8 mouse cellular contexts compared by ENCODE assay signal in the genomic region with DNA sequence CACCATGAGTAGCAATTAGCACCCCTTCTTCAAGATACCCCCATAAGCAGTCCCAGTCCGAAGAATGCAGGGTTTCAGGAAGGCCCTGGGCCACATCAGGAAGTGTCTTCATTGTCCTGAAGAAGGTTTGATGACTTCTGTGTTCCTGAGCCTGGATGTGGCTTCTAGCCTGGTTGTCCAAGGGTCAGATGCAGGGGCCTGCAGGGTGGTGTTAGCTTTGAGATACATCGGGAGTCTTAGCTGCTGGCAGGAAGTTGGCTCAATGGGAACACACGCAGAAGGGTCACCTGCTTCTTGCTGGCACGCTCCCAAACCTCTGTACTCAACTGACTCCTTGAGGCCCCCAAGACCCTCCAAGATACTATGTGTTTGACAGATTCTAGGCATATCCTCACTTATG. TPM values are rescaled to one million over a fixed set of nuclear protein-coding genes. Genes with fewer than 3 reads are reported as not detected.
DNase-seq lines count a peak whose midpoint lies in the region; ATAC-seq and TF ChIP-seq lines count a peak whose summit lies in the region.

No protein-coding gene starts in this region.

- no peak for ATAC-seq in lung, embryonic 16.5 days (ENCODE audit: low read depth)
- ATAC-seq in forebrain, embryonic 11.5 days (replicated peaks; ENCODE audit: low FRiP score), result no peak
- ATAC-seq in neural tube, embryonic 15.5 days (ENCODE audit: low FRiP score), result no peak

- no peak for DNase-seq in lung, adult 2 months
- no peak for DNase-seq in forebrain, embryonic 11.5 days (ENCODE audit: low spot score)
- DNase-seq in limb, embryonic 10.5 days (ENCODE audit: low spot score), result no peak
- DNase-seq in yolk sac, embryonic 10.5 days (ENCODE audit: low spot score), result no peak
- no peak for DNase-seq in gastrocnemius, postnatal 25 days
- DNase-seq in layer of hippocampus, adult 9-10 months (ENCODE audit: low spot score), result no peak

- WGBS in lung, embryonic 16.5 days, result 24% methylated on average over 4 of the region's 4 CpGs
- WGBS in lung, adult 2 months, result 26% methylated on average over 4 of the region's 4 CpGs
- 77% methylated on average over 4 of the region's 4 CpGs for WGBS in forebrain, embryonic 11.5 days
- 66% methylated on average over 4 of the region's 4 CpGs for WGBS in limb, embryonic 10.5 days
- WGBS in neural tube, embryonic 15.5 days, result 75% methylated on average over 4 of the region's 4 CpGs

- peak overlapping the region; percentile 63 for H3K9ac ChIP-seq in lung, embryonic 16.5 days (ENCODE audit: low read length)
- peak overlapping the region; percentile 57 for H3K9ac ChIP-seq in forebrain, embryonic 11.5 days (ENCODE audit: low read length)
- no peak overlapping the region for H3K9ac ChIP-seq in neural tube, embryonic 15.5 days (replicated peaks)

- peak overlapping the region; percentile 99 for H3K27ac ChIP-seq in lung, embryonic 16.5 days (ENCODE audit: low read length)
- peak overlapping the region; percentile 94 for H3K27ac ChIP-seq in forebrain, embryonic 11.5 days (ENCODE audit: low read depth, low read length)
- peak overlapping the region; percentile 85 for H3K27ac ChIP-seq in limb, embryonic 10.5 days
- H3K27ac ChIP-seq in neural tube, embryonic 15.5 days (replicated peaks), result peak overlapping the region; percentile 77; the same call in 1 of the 2 replicates

- H3K9me3 ChIP-seq in lung, embryonic 16.5 days (ENCODE audit: control insufficient read depth, low read length), result no peaks in the 10 kb centered on the region
- H3K9me3 ChIP-seq in forebrain, embryonic 11.5 days (ENCODE audit: control insufficient read depth, low read length), result no peaks in the 10 kb centered on the region
- no peaks in the 10 kb centered on the region for H3K9me3 ChIP-seq in limb, embryonic 10.5 days (replicated peaks)
- no peaks in the 10 kb centered on the region for H3K9me3 ChIP-seq in neural tube, embryonic 15.5 days (replicated peaks)

- no peak for TF ChIP-seq CTCF in lung, adult 2 months (IDR thresholded peaks at IDR 0.05; ENCODE audit: insufficient read depth, low read length)

- no peaks in the 10 kb centered on the region for H3K27me3 ChIP-seq in lung, embryonic 16.5 days (ENCODE audit: control insufficient read depth, insufficient read depth, low read depth, low read length)
- no peaks in the 10 kb centered on the region for H3K27me3 ChIP-seq in forebrain, embryonic 11.5 days (ENCODE audit: control insufficient read depth, insufficient read depth, low read length)
- no peaks in the 10 kb centered on the region for H3K27me3 ChIP-seq in limb, embryonic 10.5 days (ENCODE audit: low read depth, poor library complexity, severe bottlenecking)
- H3K27me3 ChIP-seq in neural tube, embryonic 15.5 days (replicated peaks), result no peaks in the 10 kb centered on the region

- no peaks in the 10 kb centered on the region for H3K36me3 ChIP-seq in lung, embryonic 16.5 days (ENCODE audit: control insufficient read depth, insufficient read depth, low read length)
- no peaks in the 10 kb centered on the region for H3K36me3 ChIP-seq in forebrain, embryonic 11.5 days (ENCODE audit: control insufficient read depth, insufficient read depth, low read length)
- no peaks in the 10 kb centered on the region for H3K36me3 ChIP-seq in limb, embryonic 10.5 days
- H3K36me3 ChIP-seq in neural tube, embryonic 15.5 days, result no peaks in the 10 kb centered on the region

- H3K4me2 ChIP-seq in lung, embryonic 16.5 days (ENCODE audit: low read depth, low read length), result 0 out of 2 replicates have a peak overlapping the region, but pooled peaks have one; percentile 49
- H3K4me2 ChIP-seq in forebrain, embryonic 11.5 days (ENCODE audit: low read depth, low read length, severe bottlenecking), result no peak overlapping the region
- H3K4me2 ChIP-seq in neural tube, embryonic 15.5 days, result no peak overlapping the region

- no peak overlapping the region for H3K4me3 ChIP-seq in lung, embryonic 16.5 days (ENCODE audit: low read length)
- H3K4me3 ChIP-seq in lung, adult 2 months (replicated peaks; ENCODE audit: extremely low read depth, low read depth, low read length), result no peak overlapping the region
- H3K4me3 ChIP-seq in forebrain, embryonic 11.5 days (ENCODE audit: low read depth, low read length), result no peak overlapping the region
- 0 out of 2 replicates have a peak overlapping the region, but pooled peaks have one; percentile 16 for H3K4me3 ChIP-seq in limb, embryonic 10.5 days
- H3K4me3 ChIP-seq in neural tube, embryonic 15.5 days (replicated peaks), result no peak overlapping the region

- TF ChIP-seq POLR2A in lung, adult 2 months (IDR thresholded peaks at IDR 0.05; ENCODE audit: borderline replicate concordance, extremely low read depth, low read depth, low read length), result no peak

- peaks cover 54% of the 10 kb centered on the region for H3K4me1 ChIP-seq in lung, embryonic 16.5 days (replicated peaks; ENCODE audit: control insufficient read depth, insufficient read depth, low read length)
- H3K4me1 ChIP-seq in lung, adult 2 months (ENCODE audit: control insufficient read depth, insufficient read depth, low read length), result peaks cover 33% of the 10 kb centered on the region
- peaks cover 13% of the 10 kb centered on the region for H3K4me1 ChIP-seq in forebrain, embryonic 11.5 days (replicated peaks; ENCODE audit: control insufficient read depth, insufficient read depth, low read length)
- H3K4me1 ChIP-seq in limb, embryonic 10.5 days, result peaks cover 50% of the 10 kb centered on the region
- H3K4me1 ChIP-seq in neural tube, embryonic 15.5 days, result peaks cover 24% of the 10 kb centered on the region

RNA-seq across cellular contexts. Expression of gene Ccnd3, which starts 17.7 kb away (rescaled TPM):
- 258 and 277 TPM in 2 replicates for polyA plus RNA-seq in lung, embryonic 16.5 days (2015; fragmentation: Nextera tagmentation; extraction: Ambion mirVana)
- polyA plus RNA-seq in lung, adult 2 months (2012; rRNA removed), result 202 and 229 TPM in 2 replicates
- polyA plus RNA-seq in forebrain, embryonic 11.5 days (2014; fragmentation: Nextera tagmentation; extraction: Ambion mirVana), result 253 and 286 TPM in 2 replicates
- 405 and 413 TPM in 2 replicates for polyA plus RNA-seq in limb, embryonic 10.5 days (2016; fragmentation: Nextera tagmentation; extraction: Ambion mirVana)
- 76.5 and 139 TPM in 2 replicates for polyA plus RNA-seq in neural tube, embryonic 15.5 days (2015; fragmentation: Nextera tagmentation; extraction: Ambion mirVana)
- 10 to 100 TPM; 31.4 to 44.8 TPM for total RNA-seq in gastrocnemius, postnatal 25 days (2021)

RNA-seq across cellular contexts. Expression of gene Taf8, which starts 20.4 kb away (rescaled TPM):
- polyA plus RNA-seq in lung, embryonic 16.5 days (2015; fragmentation: Nextera tagmentation; extraction: Ambion mirVana), result 30.5 and 30.9 TPM in 2 replicates
- 25.7 and 32.2 TPM in 2 replicates for polyA plus RNA-seq in lung, adult 2 months (2012; rRNA removed)
- polyA plus RNA-seq in forebrain, embryonic 11.5 days (2014; fragmentation: Nextera tagmentation; extraction: Ambion mirVana), result 29.6 and 32.2 TPM in 2 replicates
- polyA plus RNA-seq in limb, embryonic 10.5 days (2016; fragmentation: Nextera tagmentation; extraction: Ambion mirVana), result 32.1 and 36.8 TPM in 2 replicates
- polyA plus RNA-seq in neural tube, embryonic 15.5 days (2015; fragmentation: Nextera tagmentation; extraction: Ambion mirVana), result 19.5 and 21.5 TPM in 2 replicates
- 10 to 100 TPM in 1 of 2 experiments, 1 to 10 TPM in 1; 9.6 to 10.0 TPM for total RNA-seq in gastrocnemius, postnatal 25 days (2021)
